Mouse (Mus musculus) MEL (cell line): ENCODE data around the gene St6galnac4. TPM values are rescaled to one million over a fixed set of nuclear protein-coding genes. Genes with fewer than 3 reads are reported as not detected.

Source experiments
- DNase-seq: peaks from one replicate; pipeline ENCODE4 v3.0.0; 2011; ENCODE audit warnings: low read depth, low spot score
- H3K27ac ChIP-seq: 2 replicates; pipeline ENCODE4 v1.5.1; 2012; ENCODE audit warnings: low read depth, mild to moderate bottlenecking, control low read depth, low read length, moderate library complexity; ENCODE audit not compliant: control insufficient read depth
- H3K27me3 ChIP-seq, 2 experiments: fragments of 150-350 bp in 1 of 2; sonication (generic) in 1 of 2; 2 replicates each; pipeline ENCODE4 v1.6.1; 2012; ENCODE audit warnings: low read length in 2 of 2, mild to moderate bottlenecking in 2 of 2, improper control_type of control experiment in 1 of 2, moderate library complexity in 1 of 2; ENCODE audit not compliant: insufficient read depth in 2 of 2, control insufficient read depth in 1 of 2
- H3K36me3 ChIP-seq, 2 experiments: 2 replicates each; pipeline ENCODE4 v1.6.1; 2012 to 2014; ENCODE audit warnings: low read length in 2 of 2, improper control_type of control experiment in 1 of 2, inconsistent platforms in 1 of 2, mild to moderate bottlenecking in 1 of 2; ENCODE audit not compliant: insufficient read depth in 2 of 2, control insufficient read depth in 1 of 2
- H3K4me1 ChIP-seq, 2 experiments: fragments of 150-350 bp in 1 of 2; sonication (generic) in 1 of 2; 2 replicates each; pipeline ENCODE4 v1.6.1; 2012; ENCODE audit warnings: low read length in 2 of 2, improper control_type of control experiment in 1 of 2, mild to moderate bottlenecking in 1 of 2; ENCODE audit not compliant: insufficient read depth in 2 of 2, control insufficient read depth in 1 of 2
- H3K4me3 ChIP-seq, 2 experiments: fragments of 150-350 bp in 1 of 2; sonication (generic) in 1 of 2; 2 replicates each; pipeline ENCODE4 v1.5.1; 2012; ENCODE audit warnings: low read depth in 2 of 2, low read length in 2 of 2, mild to moderate bottlenecking in 2 of 2, moderate library complexity in 2 of 2, control low read depth in 1 of 2, improper control_type of control experiment in 1 of 2; ENCODE audit not compliant: control insufficient read depth in 1 of 2, insufficient read depth in 1 of 2
- H3K79me2 ChIP-seq: 2 replicates; pipeline ENCODE4 v1.6.1; 2012; ENCODE audit warnings: mild to moderate bottlenecking, low read length, moderate library complexity; ENCODE audit not compliant: control insufficient read depth, poor library complexity, insufficient read depth
- H3K9ac ChIP-seq: 2 replicates; pipeline ENCODE4 v1.6.1; 2012; ENCODE audit warnings: low read depth, mild to moderate bottlenecking, control low read depth, low read length, moderate library complexity; ENCODE audit not compliant: control insufficient read depth, poor library complexity, severe bottlenecking
- H3K9me3 ChIP-seq: fragments of 150-350 bp; sonication (generic); replicated peaks from 2 replicates; pipeline ENCODE4 v1.6.1; 2012; ENCODE audit warnings: mild to moderate bottlenecking, low read length, improper control_type of control experiment, moderate library complexity; ENCODE audit not compliant: insufficient read depth
- BHLHE40 ChIP-seq: IDR thresholded peaks from 2 replicates; pipeline ENCODE4 v1.6.1; 2012; ENCODE audit warnings: low read depth, mild to moderate bottlenecking, inconsistent platforms, low read length, improper control_type of control experiment, borderline replicate concordance
- CHD1 ChIP-seq: IDR thresholded peaks from 2 replicates; pipeline ENCODE4 v1.6.1; 2012; ENCODE audit warnings: low read depth, mild to moderate bottlenecking, inconsistent platforms, low read length, improper control_type of control experiment
- CHD2 ChIP-seq: IDR thresholded peaks from 2 replicates; pipeline ENCODE4 v1.6.1; 2011; ENCODE audit warnings: low read length, improper control_type of control experiment
- E2F4 ChIP-seq: IDR thresholded peaks from 2 replicates; pipeline ENCODE4 v1.6.1; 2011; ENCODE audit warnings: low read depth, low read length, improper control_type of control experiment, borderline replicate concordance
- EP300 ChIP-seq, 2 experiments: IDR thresholded peaks; 2 replicates each; pipeline ENCODE4 v1.6.1; 2011; ENCODE audit warnings: improper control_type of control experiment in 2 of 2, low read length in 2 of 2, low read depth in 1 of 2, mild to moderate bottlenecking in 1 of 2
- ETS1 ChIP-seq: IDR thresholded peaks from 2 replicates; pipeline ENCODE4 v1.6.1; 2012; ENCODE audit warnings: low read depth, mild to moderate bottlenecking, inconsistent platforms, low read length, improper control_type of control experiment, moderate library complexity
- HCFC1 ChIP-seq: IDR thresholded peaks from 2 replicates; pipeline ENCODE4 v1.6.1; 2012; ENCODE audit warnings: low read depth, mild to moderate bottlenecking, inconsistent platforms, low read length, improper control_type of control experiment, moderate library complexity
- KAT2A ChIP-seq: conservative IDR thresholded peaks from 2 replicates; pipeline ENCODE4 v1.6.1; 2012; ENCODE audit warnings: low read depth, low read length, improper control_type of control experiment, inconsistent platforms
- MAFK ChIP-seq: IDR thresholded peaks from 2 replicates; pipeline ENCODE4 v1.6.1; 2011; ENCODE audit warnings: low read depth, mild to moderate bottlenecking, low read length, improper control_type of control experiment, borderline replicate concordance
- MAX ChIP-seq: IDR thresholded peaks from 2 replicates; pipeline ENCODE4 v1.6.1; 2011; ENCODE audit warnings: low read length, improper control_type of control experiment
- MAZ ChIP-seq: IDR thresholded peaks from 2 replicates; pipeline ENCODE4 v1.6.1; 2012; ENCODE audit warnings: low read depth, mild to moderate bottlenecking, inconsistent platforms, low read length, improper control_type of control experiment
- MXI1 ChIP-seq: IDR thresholded peaks from 2 replicates; pipeline ENCODE4 v1.6.1; 2011; ENCODE audit warnings: mild to moderate bottlenecking, low read depth, low read length, improper control_type of control experiment
- MYB ChIP-seq: IDR thresholded peaks from 2 replicates; pipeline ENCODE4 v1.6.1; 2011; ENCODE audit warnings: mild to moderate bottlenecking, low read depth, low read length, improper control_type of control experiment
- NELFE ChIP-seq: IDR thresholded peaks from 2 replicates; pipeline ENCODE4 v1.6.1; 2011; ENCODE audit warnings: low read depth, low read length, improper control_type of control experiment
- POLR2A ChIP-seq, 2 experiments: IDR thresholded peaks; 2 replicates each; pipeline ENCODE4 v1.6.1; 2011 to 2012; ENCODE audit warnings: low read length in 2 of 2, mild to moderate bottlenecking in 2 of 2, control low read depth in 1 of 2, improper control_type of control experiment in 1 of 2, low read depth in 1 of 2, moderate library complexity in 1 of 2; ENCODE audit not compliant: control insufficient read depth in 1 of 2, insufficient read depth in 1 of 2, poor library complexity in 1 of 2
- POLR2AphosphoS2 ChIP-seq: IDR thresholded peaks from 2 replicates; pipeline ENCODE4 v1.6.1; 2011; ENCODE audit warnings: low read length, improper control_type of control experiment
- POLR2AphosphoS5 ChIP-seq: IDR thresholded peaks from 2 replicates; pipeline ENCODE4 v1.6.1; 2012; ENCODE audit warnings: low read depth, borderline replicate concordance, mild to moderate bottlenecking, inconsistent platforms, low read length, moderate library complexity, mixed read lengths
- RAD21 ChIP-seq: IDR thresholded peaks from 2 replicates; pipeline ENCODE4 v1.6.1; 2011; ENCODE audit warnings: mild to moderate bottlenecking, low read depth, low read length, improper control_type of control experiment
- TBP ChIP-seq: IDR thresholded peaks from 2 replicates; pipeline ENCODE4 v1.8.0; 2011; ENCODE audit warnings: low read depth, low read length, improper control_type of control experiment
- USF2 ChIP-seq, 2 experiments: IDR thresholded peaks; 2 replicates each; pipeline ENCODE4 v1.6.1; 2011 to 2012; ENCODE audit warnings: improper control_type of control experiment in 2 of 2, low read length in 2 of 2, borderline replicate concordance in 1 of 2, inconsistent platforms in 1 of 2, low read depth in 1 of 2, mild to moderate bottlenecking in 1 of 2; ENCODE audit not compliant: insufficient read depth in 1 of 2
- ZKSCAN1 ChIP-seq: IDR thresholded peaks from 2 replicates; pipeline ENCODE4 v1.6.1; 2012; ENCODE audit warnings: low read depth, mild to moderate bottlenecking, inconsistent platforms, low read length, improper control_type of control experiment, moderate library complexity
- polyA plus RNA-seq, 2 experiments: library from polyadenylated mRNA; stranded (reverse) in 1 of 2; unstranded in 1 of 2; fragments of >175 nt in 1 of 2; fragments of >200 nt in 1 of 2; gene quantifications; 2 replicates each; pipeline versions ENCODE4 v1.2.1 to v1.2.4; 2012; ENCODE audit warnings: low replicate concordance in 2 of 2, low read depth in 1 of 2; ENCODE audit not compliant: insufficient read length in 2 of 2, insufficient read depth in 1 of 2, missing spikeins in 1 of 2
- total RNA-seq: library from RNA; depleted of rRNA; stranded (reverse); fragments of 300-350 nt; gene quantifications from 2 replicates; pipeline ENCODE4 v1.2.3, GENCODE M21; 2012

Gene St6galnac4
- total and polyA plus RNA-seq, 3 experiments: 58.3 to 109 TPM; not detected in 1

- no peak overlapping the region for H3K9ac ChIP-seq
Measured at GRCm38 (mm10) chr2:32539452-32539981, 47.4 kb upstream of the St6galnac4 start.

GRCm38 (mm10) chr2:32541333-32541908 lies 45.5 kb upstream of the St6galnac4 start:
- Histone ChIP-seq H3K36me3 (peaks cover 0 to 13% of the 10 kb centered on the region in 2 experiments; a peak in 2 of 4 replicates), H3K79me2 (no peaks in the 10 kb centered on the region), H3K27ac (no peak overlapping the region), H3K4me1 (peaks cover 2 to 15% of the 10 kb centered on the region in 2 experiments; a peak in 3 of 4 replicates), H3K9me3 (no peaks in the 10 kb centered on the region), H3K4me3 (no peak overlapping the region), H3K27me3 (no peaks in the 10 kb centered on the region), H3K9ac (no peak overlapping the region)
- TF ChIP-seq MYB (no peak), HCFC1 (no peak), MAFK (no peak), POLR2AphosphoS2 (no peak), KAT2A (no peak), RAD21 (no peak), E2F4 (no peak), CHD2 (no peak), POLR2A (IDR thresholded peaks at IDR 0.05; ENCODE audit: control insufficient read depth in 1 of 2, insufficient read depth in 1 of 2, low read depth in 1 of 2, low read length in 2 of 2, poor library complexity in 1 of 2) (no peak), NELFE (no peak), MAZ (no peak)
- DNase-seq: no peak

More at GRCm38 (mm10) chr2:32539452-32539981, 47.4 kb upstream of the St6galnac4 start:
- H3K9me3 ChIP-seq: no peaks in the 10 kb centered on the region
- no peaks in the 10 kb centered on the region for H3K27me3 ChIP-seq
- TF ChIP-seq NELFE (no peak), ZKSCAN1 (no peak), CHD1 (no peak), POLR2A (IDR thresholded peaks at IDR 0.05; ENCODE audit: control insufficient read depth in 1 of 2, insufficient read depth in 1 of 2, low read depth in 1 of 2, low read length in 2 of 2, poor library complexity in 1 of 2) (no peak), USF2 (IDR thresholded peaks at IDR 0.05; ENCODE audit: borderline replicate concordance in 1 of 2, insufficient read depth in 1 of 2, low read depth in 1 of 2, low read length in 2 of 2) (no peak), TBP (no peak), MAX (no peak), POLR2AphosphoS5 (no peak), BHLHE40 (no peak), EP300 (IDR thresholded peaks at IDR 0.05; ENCODE audit: low read depth in 1 of 2, low read length in 2 of 2) (no peak), MXI1 (no peak), MAZ (no peak), ETS1 (no peak)
- H3K27ac ChIP-seq: no peak overlapping the region
- peaks cover 0 to 15% of the 10 kb centered on the region in 2 experiments; a peak in 2 of 4 replicates for H3K36me3 ChIP-seq
- H3K4me3 ChIP-seq: no peak overlapping the region
- no peaks in the 10 kb centered on the region; the same call in 1 of the 2 replicates for H3K79me2 ChIP-seq
- DNase-seq: no peak
- H3K4me1 ChIP-seq: peaks cover 5 to 21% of the 10 kb centered on the region in 2 experiments; a peak in 3 of 4 replicates
